Mouse (Mus musculus) heart, adult 2 months (tissue): ENCODE data around the gene Ccr1. TPM values are rescaled to one million over a fixed set of nuclear protein-coding genes. Genes with fewer than 3 reads are reported as not detected.
"Not testable (repeated sequence)": the region's sequence is repeated elsewhere in the genome, so short reads cannot be mapped to it uniquely, and the experiment has no call there.

Experiments used
- DNase-seq, 2 experiments: peaks; one replicate each; pipeline ENCODE4 v3.0.0; 2021
- H3K27ac ChIP-seq: fragments of 200-600 bp; 2 replicates; pipeline ENCODE4 v1.8.1; 2022
- H3K27me3 ChIP-seq: fragments of 200-500 bp; 2 replicates; pipeline ENCODE4 v1.6.1; 2012; ENCODE audit warnings: mild to moderate bottlenecking, low read length, inconsistent platforms, mixed read lengths; ENCODE audit not compliant: control insufficient read depth, insufficient read depth
- H3K36me3 ChIP-seq: fragments of 200-500 bp; 2 replicates; pipeline ENCODE4 v1.6.1; 2012; ENCODE audit warnings: low read length, inconsistent platforms; ENCODE audit not compliant: control insufficient read depth, insufficient read depth
- H3K4me1 ChIP-seq: fragments of 200-500 bp; 2 replicates; pipeline ENCODE4 v1.6.1; 2011; ENCODE audit warnings: low read length; ENCODE audit not compliant: control insufficient read depth, insufficient read depth
- H3K4me3 ChIP-seq: fragments of 200-600 bp; 2 replicates; pipeline ENCODE4 v1.8.1; 2022
- H3K79me2 ChIP-seq: fragments of 200-500 bp; replicated peaks from 2 replicates; pipeline ENCODE4 v1.6.1; 2012; ENCODE audit warnings: mild to moderate bottlenecking, inconsistent platforms, low read length, moderate library complexity, mixed read lengths; ENCODE audit not compliant: control insufficient read depth, insufficient read depth
- H3K9ac ChIP-seq: fragments of 200-500 bp; 2 replicates; pipeline ENCODE4 v1.6.1; 2012; ENCODE audit warnings: low read depth, mild to moderate bottlenecking, control low read depth, inconsistent platforms, low read length, mixed read lengths
- CTCF ChIP-seq: fragments of 200-600 bp; IDR thresholded peaks from 2 replicates; pipeline ENCODE4 v1.8.1; 2022; ENCODE audit warnings: antibody characterized with exemption, mild to moderate bottlenecking, moderate library complexity
- EP300 ChIP-seq: fragments of 200-500 bp; IDR thresholded peaks from 2 replicates; pipeline ENCODE4 v1.6.1; 2011; ENCODE audit warnings: low read depth, low read length, control low read depth; ENCODE audit not compliant: insufficient read depth
- POLR2A ChIP-seq: fragments of 200-500 bp; IDR thresholded peaks from 2 replicates; pipeline ENCODE4 v1.6.1; 2011; ENCODE audit warnings: mild to moderate bottlenecking, low read depth, low read length, control low read depth; ENCODE audit not compliant: insufficient read depth
- WGBS: fragments of 180-500 bp; shearing (Covaris S2); methylation state at CpG from one replicate; pipeline ENCODE4 v1.1.7; 2018; 5-methylcytosine and 5-hydroxymethylcytosine counted together
- intact Hi-C: fragments of 180-260 bp; cut with DNase I; formaldehyde crosslinking; loops from one replicate; pipeline ENCODE4 v1.15.1; 2025
- polyA plus RNA-seq: library from polyadenylated mRNA; depleted of rRNA; stranded (reverse); fragments of >200 nt; gene quantifications from 2 replicates; pipeline ENCODE4 v1.2.3, GENCODE M21; 2012; rRNA removed
- total RNA-seq, 2 experiments: library from RNA; stranded (reverse); gene quantifications; 2 replicates each; pipeline ENCODE4 v1.2.3; 2021

The Ccr1 gene
- total and polyA plus RNA-seq, 3 experiments = 0.48 to 0.96 (median 0.89) TPM

DNA sequence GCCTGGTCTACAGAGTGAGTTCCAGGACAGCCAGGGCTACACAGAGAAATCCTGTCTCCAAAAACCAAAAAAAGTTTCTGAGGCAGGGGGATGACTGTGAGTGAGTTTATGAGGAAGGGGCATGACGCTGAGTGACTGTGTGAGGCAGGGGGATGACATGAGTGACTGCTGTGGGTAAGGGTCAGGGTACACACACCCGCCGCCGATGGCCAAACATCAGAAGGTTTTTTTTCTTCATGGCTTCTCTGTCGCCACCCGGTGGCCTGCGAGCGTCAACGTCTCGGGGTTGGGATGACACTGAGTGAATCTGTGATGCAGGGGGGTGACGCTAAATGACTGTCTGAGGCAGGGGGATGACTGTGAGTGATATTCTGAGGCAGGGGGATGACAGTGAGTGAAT is 44.5 kb downstream of the Ccr1 start:
- H3K9ac ChIP-seq, H3K79me2 ChIP-seq, intact Hi-C loops, H3K4me1 ChIP-seq, H3K36me3 ChIP-seq, H3K27me3 ChIP-seq: not testable (repeated sequence)
- peak; percentile 68 for TF ChIP-seq CTCF
- peak overlapping the region; percentile 36 for H3K4me3 ChIP-seq
- under 1% methylated on average over 11 of the region's 11 CpGs for WGBS
- H3K27ac ChIP-seq = peak overlapping the region; percentile 12; the same call in 1 of the 2 replicates
- peak; percentile 82 to 84 for DNase-seq

DNA sequence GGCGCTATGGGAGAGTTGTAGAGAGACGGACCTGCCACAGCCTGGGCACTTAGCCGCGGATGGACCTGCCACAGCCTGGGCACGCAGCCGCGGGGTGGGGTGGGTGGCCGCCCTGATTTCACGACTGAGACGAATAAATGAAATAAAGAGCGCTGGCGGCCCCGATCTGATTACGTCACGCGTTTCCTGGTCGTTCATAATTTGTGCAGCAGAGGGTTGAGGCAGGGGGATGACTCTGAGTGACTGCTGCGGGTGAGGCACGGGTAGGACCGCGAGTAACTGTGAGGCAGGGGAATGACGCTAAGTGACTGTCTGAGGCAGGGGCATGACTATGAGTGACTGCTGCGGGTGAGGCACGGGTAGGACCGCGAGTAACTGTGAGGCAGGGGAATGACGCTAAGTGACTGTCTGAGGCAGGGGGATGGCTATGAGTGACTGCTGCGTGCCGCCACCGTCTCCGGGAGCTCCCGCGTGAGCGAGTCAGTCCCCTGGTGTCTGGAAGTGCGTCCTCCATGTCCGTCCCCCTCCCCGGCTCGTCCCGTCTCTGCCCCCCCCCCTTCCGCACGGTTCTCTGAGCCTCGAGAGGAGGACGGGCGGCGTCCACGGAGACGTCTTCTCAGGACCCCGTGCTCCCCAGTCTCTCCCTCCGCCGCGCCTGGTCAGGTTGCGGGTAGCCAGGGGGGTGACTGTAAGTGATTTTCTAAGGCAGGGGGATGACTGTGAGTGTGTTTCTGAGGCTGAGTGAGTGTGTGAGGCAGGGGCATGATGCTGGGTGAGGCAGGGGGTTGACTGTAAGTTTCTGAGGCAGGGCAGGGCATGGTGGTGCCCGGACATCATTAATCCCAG is 45.1 kb downstream of the Ccr1 start:
- peak overlapping the region; percentile 12; the same call in 1 of the 2 replicates for H3K27ac ChIP-seq
- no peaks in the 10 kb centered on the region for H3K36me3 ChIP-seq
- peaks cover 3% of the 10 kb centered on the region for H3K4me1 ChIP-seq
- intact Hi-C loops = no loop called here
- DNase-seq = peak; percentile 41 to 53
- H3K79me2 ChIP-seq = no peaks in the 10 kb centered on the region
- WGBS = under 1% methylated on average over 51 of the region's 53 CpGs
- H3K4me3 ChIP-seq = peak overlapping the region; percentile 36
- TF ChIP-seq EP300 (no peak), POLR2A (no peak), CTCF (no peak)
- no peaks in the 10 kb centered on the region for H3K27me3 ChIP-seq
- H3K9ac ChIP-seq = peak overlapping the region; percentile 65

Other genes starting within 250 kb of the Ccr1 start
- under 1 TPM in 1 of 2 experiments, not detected in 1; 0.16 TPM for gene Cxcr6, start 162.2 kb downstream of the Ccr1 start, total RNA-seq
- 0.15 and 0.37 TPM in 2 replicates for gene Cxcr6, start 162.2 kb downstream of the Ccr1 start, polyA plus RNA-seq
- 100 to 1,000 TPM; 251 to 262 TPM for gene Fyco1, start 116.8 kb downstream of the Ccr1 start, total RNA-seq
- 55.5 and 101 TPM in 2 replicates for gene Fyco1, start 116.8 kb downstream of the Ccr1 start, polyA plus RNA-seq
- not detected for gene Xcr1, start 106.7 kb downstream of the Ccr1 start, total RNA-seq
- gene Xcr1, start 106.7 kb downstream of the Ccr1 start, polyA plus RNA-seq = 0.14 and 0.32 TPM in 2 replicates
- gene Ccr1l1, start 9.7 kb upstream of the Ccr1 start, total RNA-seq = not detected
- gene Ccr1l1, start 9.7 kb upstream of the Ccr1 start, polyA plus RNA-seq = not detected in 2 replicates
- not detected for gene Ccr3, start 53.3 kb upstream of the Ccr1 start, total RNA-seq
- gene Ccr3, start 53.3 kb upstream of the Ccr1 start, polyA plus RNA-seq = 0.20 TPM in 1 of 2 replicates, not detected in the other
- gene Ccr2, start 133.3 kb upstream of the Ccr1 start, total RNA-seq = under 1 TPM; 0.27 to 0.97 TPM
- 1.7 TPM in 2 replicates for gene Ccr2, start 133.3 kb upstream of the Ccr1 start, polyA plus RNA-seq
- gene Ccr5, start 152.9 kb upstream of the Ccr1 start, total RNA-seq = 1 to 10 TPM in 1 of 2 experiments, under 1 TPM in 1; 0.82 to 1.2 TPM
- gene Ccr5, start 152.9 kb upstream of the Ccr1 start, polyA plus RNA-seq = 2.2 and 3.1 TPM in 2 replicates